Mouse (Mus musculus) natural killer cell, adult 2 months (primary cell): ENCODE measurements around the gene Nuak2.
A peak's percentile ranks its signal among the peaks of the same experiment; 100 is the strongest.

Experiments
- DNase-seq, 2 experiments: peaks; one replicate each; pipeline ENCODE4 v3.0.0; 2022; ENCODE audit warnings: low spot score in 2 of 2

Gene Nuak2

GRCm38 (mm10) chr1:132351058-132351457, 35.1 kb downstream of the Nuak2 start:
- DNase-seq = no peak

DNA sequence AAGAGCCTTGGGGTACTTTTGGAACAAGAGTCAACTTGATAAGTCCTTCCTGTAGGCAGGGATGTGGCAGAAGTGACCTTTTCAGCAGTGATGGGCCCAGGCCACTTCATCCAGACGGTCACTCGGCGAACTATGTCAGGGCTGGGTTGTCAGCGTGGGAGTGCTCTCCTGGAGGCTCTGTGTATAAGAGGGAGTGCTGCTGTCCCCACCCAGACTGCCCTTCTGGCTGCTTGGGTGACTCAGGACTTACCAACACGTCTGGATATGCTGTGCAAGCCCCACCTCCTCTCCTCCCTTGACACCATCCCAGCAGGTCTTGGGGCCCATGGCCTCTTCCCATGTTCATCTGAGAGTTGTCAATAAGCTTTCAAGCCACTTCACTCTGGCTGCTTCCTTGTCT, 37.5 kb downstream of the Nuak2 start:
- no peak for DNase-seq

GRCm38 (mm10) chr1:132354234-132354633, 38.3 kb downstream of the Nuak2 start:
- DNase-seq = no peak

GRCm38 (mm10) chr1:132355162-132355601, 39.3 kb downstream of the Nuak2 start:
- DNase-seq = no peak

GRCm38 (mm10) chr1:132355841-132356242, 39.9 kb downstream of the Nuak2 start:
- peak; percentile 71 to 81 for DNase-seq

DNA sequence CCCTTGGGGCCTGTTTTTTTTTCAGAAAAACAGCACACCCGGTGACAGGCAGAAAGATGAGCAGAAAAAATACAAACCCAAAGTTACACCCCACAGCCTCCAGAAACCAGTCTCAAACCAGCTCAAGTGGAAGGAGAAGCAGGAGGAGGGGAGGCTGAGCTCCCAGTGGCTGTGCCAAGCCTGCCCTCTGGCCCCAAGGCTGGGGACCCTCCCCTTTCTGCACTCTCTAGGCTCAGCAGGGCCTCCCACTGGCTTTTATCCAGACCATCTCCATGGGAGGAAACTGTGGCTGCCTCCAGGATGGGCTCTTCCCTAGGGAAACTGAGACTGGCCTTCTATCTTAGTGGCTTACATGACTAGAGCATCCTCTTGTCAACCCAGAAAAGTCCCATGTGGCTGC, 40.9 kb downstream of the Nuak2 start:
- DNase-seq = no peak

DNA sequence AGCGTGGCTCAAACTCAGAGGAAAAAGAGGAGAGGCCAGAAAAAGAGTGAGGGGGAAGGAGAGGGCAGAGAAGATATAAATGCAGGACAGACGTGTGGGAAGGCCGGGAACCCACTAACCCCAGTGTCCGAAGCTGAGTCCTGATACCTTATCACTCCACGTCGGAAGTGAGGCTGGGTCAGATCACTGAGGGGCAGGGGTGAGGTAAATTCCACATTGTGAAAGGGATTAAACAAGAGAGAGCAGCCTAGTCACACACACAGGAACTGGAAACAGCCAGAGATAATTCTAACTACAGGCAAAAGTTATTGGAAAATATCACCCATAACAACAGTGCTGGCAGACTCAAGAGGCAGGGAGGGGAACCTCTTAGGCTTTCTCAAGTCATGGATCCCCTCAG, 46.0 kb downstream of the Nuak2 start:
- DNase-seq = no peak

GRCm38 (mm10) chr1:132364388-132364787, 48.5 kb downstream of the Nuak2 start:
- DNase-seq = no peak

DNA sequence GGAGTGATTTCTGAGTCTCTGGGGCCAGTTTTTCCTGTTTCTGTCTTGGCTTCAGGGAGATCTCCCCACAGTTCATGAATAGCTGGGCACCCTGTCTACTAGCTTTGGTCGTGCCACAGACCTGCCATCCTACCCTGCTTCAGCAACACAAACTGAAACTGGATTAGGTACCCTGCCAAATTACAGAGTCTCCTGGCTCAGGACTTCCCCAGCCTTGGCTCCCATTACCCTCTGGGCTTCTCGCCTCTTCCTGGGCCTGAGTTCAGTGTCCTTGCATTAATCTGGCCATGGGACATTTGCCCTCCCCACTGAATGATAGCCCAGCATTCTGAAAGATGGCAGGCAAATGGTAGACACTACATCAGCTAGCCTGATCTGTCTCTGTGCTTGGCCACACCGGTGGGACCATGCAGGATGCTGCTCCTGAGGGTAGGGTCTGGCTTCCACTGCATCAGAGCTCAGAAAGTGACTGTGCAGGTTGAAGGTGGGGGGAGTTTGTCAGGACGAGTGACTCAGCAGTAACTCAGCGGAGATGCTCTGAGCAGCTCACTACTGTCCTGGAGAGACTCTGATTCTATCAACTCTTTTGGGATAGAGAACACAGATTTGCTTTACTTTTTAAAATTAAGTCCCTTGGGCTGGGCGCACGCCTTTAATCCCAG, 49.1 kb downstream of the Nuak2 start:
- no peak for DNase-seq

DNA sequence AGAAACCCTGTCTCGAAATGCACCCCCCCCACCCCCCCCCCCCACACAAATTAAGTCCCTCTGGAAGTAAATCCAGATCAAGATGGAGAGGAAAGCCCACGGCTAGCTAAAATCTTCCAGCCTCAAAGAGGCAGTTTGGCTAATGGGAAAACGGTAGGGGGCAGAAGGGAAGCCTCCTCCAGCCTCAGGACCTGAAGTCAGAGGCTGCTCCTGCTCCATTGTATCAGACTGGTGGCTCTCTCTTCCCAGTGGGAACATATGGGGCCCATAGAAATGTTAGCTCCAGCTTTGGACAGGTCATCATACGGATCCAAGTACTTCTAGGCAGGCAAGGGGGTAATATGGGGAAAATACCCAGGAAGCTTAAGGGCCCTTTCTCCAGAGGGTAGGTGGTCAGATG, 49.7 kb downstream of the Nuak2 start:
- no peak for DNase-seq

DNA sequence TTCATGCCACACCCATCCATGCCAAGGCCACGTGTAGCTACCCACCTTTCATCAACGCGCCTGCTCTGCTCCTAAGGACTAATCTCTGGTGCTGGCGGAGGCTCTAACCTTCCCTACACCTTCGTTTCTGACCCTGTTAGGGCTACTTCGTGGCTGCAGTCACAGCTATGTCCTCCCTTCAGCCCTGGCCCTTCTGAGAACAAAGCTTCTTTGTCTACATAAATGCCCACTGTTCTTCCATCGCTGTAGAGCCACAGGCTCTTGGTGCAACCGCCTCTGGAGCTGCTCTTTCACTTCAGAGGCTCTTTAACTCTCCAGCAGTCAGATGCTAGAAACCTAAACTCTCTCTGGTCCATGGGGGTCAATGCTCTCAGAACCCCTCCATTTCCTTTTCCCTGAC, 50.3 kb downstream of the Nuak2 start:
- DNase-seq = no peak

DNA sequence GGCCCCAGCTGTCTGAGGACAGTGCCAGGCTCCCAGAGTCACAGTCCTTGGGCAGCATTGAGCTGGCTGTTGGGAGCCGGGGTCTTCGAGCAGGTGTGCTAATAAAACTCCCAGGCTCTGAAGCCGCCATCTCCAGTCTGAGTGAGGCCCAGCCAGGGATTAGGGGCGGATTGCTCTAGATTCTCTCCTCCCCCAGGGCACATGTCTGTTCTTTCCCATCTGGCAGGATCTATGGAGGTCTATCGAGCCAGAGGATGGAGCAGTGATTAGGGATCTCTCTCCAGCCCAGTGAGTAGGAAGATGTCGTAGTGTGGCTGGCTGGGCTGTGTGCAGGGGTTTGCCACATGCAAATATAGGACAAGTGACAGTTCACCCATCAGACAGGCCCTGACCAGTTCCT, 51.0 kb downstream of the Nuak2 start:
- no peak for DNase-seq

- peak; percentile 59 to 74 for DNase-seq
These were observed 52.0 kb downstream of the Nuak2 start for GRCm38 (mm10) chr1:132367692-132368506.

DNA sequence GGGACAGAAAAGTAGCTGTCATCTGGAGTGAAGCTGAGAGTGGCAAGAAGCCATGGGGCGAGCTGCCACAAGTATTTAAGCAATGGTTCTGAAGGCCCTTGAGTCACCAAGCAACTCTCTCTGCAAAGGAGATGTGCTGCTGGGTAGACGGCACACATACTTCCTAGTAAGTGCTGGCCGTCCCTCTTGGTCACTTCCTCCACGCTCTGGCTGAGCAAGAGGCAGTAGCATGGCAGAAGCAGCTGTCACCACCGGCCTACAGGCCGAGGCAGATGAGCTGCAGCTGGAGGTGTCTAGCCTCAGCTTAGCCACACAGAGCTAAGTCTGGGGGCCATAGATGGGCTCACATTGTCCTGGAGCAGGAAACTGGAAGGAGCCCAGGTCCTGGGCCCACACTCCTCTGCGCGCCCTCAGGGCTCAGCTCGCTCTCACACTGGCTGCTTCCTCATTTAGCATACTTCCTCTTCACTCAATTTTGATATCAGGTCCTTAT, 54.8 kb downstream of the Nuak2 start:
- DNase-seq = no peak

DNA sequence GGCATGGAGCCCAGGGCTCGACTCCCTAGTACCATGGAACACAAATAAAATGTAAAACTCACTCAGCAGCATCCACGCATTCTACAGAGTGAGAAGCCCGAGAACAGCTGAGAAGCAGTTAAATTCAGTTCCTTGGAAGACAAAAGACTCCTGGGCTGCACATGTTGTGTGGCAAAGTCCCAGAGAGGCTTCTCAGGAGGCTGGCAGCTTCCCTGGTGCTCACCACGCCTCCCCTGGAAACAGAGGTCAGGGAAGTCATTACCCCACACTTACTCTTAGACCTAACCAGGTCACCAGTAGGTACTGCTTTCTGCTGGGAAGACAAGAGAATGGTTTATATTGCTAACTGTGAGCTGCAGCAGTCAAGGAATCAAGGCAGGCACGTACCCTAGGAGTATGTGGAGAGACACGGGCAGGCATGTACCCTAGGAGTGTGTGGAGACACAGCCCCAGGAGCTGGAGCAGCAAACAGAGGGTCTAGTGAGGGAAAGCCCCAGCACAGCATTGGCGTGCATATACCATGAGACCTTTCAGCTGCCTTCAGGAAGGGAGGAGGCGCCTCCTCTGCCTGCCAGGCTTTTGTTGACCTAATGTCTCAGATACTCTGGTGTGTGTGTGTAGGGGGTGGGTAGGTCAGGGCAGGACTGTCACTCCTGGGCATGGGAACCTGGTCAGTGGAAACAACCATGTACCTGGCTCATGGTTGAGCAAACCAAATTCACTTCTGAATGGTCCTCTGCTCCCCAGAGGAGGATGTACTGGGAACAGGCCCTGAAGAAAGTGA, 55.6 kb downstream of the Nuak2 start:
- no peak for DNase-seq

DNA sequence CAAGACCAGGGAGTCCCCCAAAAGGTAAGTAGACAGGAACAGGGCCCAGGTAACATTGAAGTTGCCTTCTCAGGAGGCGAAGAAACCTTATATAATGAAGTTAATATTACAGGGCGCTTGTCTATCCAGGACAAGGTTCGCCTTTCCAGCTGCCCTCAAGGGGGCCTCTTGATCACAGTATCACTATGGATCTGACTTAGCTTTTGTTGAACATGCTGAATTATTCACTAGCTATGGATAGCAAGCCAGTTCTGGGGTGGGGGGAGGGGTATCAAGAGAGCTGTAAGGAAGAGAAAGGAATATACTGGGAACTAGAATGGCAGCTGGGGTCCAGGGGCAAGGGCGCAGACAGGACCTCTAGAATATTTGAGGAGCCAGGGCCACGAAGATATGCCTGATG, 56.4 kb downstream of the Nuak2 start:
- no peak for DNase-seq

DNA sequence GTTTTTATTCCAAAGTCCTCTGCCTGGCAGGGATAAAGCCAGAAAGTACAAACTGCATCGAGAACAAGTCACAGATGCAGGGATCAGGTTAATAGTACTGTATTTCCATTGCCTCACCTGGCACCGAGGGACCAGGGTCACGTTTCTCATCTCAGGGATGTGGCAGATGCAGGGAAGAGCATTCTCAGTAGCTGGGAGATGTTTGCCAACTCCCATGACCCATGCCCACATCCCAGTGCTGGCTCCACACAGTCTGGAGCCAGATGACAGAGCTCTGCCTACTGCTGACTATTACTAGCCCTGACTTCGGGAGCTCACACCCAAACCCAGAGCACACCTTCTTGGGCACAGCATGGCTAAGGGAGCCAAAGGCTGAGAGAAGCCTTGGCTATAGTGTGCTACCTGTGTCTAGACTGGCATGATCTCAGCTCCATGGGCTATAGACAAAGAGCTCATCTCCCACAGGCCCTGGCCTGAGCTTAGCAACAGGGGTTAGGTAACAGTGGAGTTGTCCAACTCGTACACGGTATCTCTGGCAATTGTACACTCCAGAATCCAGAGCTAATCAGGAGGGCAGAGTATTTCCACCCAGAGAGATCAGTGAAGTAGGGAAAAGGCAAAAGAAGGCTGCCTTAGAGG, 57.1 kb downstream of the Nuak2 start:
- DNase-seq = no peak

DNA sequence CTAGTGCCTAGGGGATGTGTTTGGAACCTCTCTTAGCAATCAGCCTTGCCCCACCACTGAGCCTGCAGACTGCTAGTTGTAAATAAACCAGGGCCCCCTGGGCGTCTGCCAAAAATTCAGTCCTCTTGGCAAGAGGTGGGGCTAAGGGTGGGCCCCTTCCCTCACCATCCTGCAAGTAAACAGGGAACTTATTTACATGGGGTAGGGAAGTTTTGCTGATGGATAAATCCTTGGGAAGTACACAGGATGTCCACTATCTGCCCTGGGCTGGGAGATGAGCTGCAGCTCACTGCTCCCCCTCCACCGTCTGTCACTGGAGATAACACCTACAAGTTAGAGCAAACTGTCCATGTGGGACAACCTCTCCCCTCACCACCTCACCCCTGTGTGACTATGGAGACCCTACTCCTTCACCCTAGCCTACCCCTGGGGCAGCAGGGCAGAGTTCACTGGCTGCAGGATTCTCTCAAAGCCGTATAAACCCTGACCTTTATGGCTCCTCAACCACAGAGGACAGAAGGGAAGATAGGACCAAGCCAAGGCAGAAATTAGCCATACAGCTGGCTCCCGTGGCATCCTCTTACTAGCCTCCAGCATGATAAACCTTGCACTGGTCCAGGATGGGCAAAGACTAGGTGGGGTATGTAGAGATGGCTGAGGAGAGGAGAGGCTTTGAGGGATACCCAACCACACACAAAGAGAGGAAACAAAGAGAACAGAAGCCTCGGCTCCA, 58.4 kb downstream of the Nuak2 start:
- no peak for DNase-seq

DNA sequence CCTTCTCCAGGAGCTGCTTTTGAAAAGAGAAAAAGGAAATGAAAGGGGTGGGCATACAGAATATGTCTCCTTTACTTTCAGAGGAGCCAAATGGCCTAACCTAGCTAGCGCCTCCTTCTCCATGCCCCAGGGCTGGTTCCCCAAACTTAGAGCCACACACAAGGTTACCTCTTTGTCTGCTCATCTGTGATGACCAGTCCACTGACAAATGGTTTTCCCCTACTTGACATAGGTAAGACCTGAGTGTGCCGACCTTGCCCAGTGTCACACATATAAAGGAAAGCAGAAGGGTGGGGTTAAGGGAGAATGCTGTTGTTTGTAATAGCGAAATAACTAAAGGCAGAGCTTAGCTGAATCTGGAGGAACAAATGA, 58.9 kb downstream of the Nuak2 start:
- no peak for DNase-seq

DNA sequence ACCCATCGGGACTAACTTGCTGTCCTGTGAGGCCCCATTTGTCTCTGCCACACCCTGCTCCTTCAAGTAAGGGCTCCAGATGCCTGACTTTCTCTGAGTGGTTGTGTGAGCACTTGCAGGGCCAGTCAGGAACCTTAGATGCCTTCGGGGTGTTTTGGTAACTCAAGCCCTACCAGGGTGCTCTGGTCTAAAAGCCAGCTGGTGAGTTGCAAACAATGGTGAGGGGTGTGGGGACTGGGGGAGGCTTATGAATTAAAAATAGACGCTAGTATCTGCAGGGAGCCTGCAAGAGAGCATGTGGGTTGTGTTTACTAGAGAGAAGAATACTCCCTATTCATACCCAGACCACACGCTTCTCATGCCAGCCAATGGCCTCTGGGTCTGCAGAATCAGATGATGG, 59.3 kb downstream of the Nuak2 start:
- DNase-seq = no peak
